Mouse (Mus musculus): Measurements from ENCODE around the gene Hsd17b2. TPM values are rescaled to one million over a fixed set of nuclear protein-coding genes. Genes with fewer than 3 reads are reported as not detected.

The Hsd17b2 gene
- polyA plus RNA-seq, 1 experiment from 2014 or later = not detected

DNA sequence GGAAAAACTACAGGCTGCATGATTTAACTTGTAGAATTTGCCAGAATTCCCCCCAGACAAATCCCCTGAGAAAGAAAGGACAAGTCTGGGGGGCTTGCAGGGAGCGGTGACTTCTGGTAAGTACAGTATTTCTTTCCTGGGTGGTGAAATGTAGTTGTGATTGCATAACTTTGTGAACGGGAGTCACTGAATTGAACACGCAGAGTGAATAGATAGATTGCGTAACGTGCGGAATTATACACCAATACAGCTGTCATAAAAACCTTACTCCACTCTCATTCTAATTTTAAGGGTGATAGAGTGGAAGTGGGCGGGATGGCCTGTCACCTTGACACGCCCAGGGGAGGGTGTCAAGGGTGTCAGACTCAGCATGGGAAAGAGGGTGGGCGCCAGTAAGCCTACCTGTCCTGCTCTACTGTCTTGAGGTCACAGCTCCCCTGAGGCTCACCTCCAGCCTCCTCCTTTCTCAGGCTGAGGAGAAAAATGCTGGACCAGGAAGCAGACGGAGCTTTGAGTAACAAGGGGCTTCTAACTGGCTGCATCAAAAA lies 17.7 kb upstream of the Hsd17b2 start:
- no peak for ATAC-seq (replicated peaks)
- no peaks in the 10 kb centered on the region for H3K4me1 ChIP-seq
- 87% methylated on average over 10 of the region's 10 CpGs for WGBS
- H3K27me3 ChIP-seq (replicated peaks) = no peaks in the 10 kb centered on the region
- H3K4me3 ChIP-seq = no peak overlapping the region
- no peak overlapping the region for H3K4me2 ChIP-seq
- no peak overlapping the region for H3K9ac ChIP-seq
- H3K27ac ChIP-seq = no peak overlapping the region
- no peaks in the 10 kb centered on the region for H3K36me3 ChIP-seq (replicated peaks)
- no peaks in the 10 kb centered on the region for H3K9me3 ChIP-seq

DNA sequence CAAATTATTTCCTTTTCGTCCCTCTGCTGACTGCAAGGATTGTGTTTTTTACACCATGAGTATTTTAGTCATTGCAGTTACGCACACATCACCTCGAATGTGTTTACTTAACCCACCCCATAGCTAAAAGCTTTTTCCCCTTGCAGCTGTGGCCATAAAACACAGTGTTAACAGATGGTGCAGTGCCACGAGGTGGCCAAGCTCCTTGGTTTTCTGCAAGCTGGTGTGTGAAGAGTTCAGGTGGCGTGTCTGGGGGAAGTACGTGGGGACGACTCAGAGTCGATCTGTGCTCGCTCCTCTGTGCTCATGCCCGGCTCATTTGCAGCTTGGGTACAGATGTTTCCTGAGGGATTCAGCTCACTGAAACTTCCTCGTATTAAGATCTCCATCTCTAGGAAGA lies 17.2 kb upstream of the Hsd17b2 start:
- no peaks in the 10 kb centered on the region for H3K9me3 ChIP-seq
- 83% methylated on average over 11 of the region's 11 CpGs for WGBS
- ATAC-seq (replicated peaks) = no peak
- no peak overlapping the region for H3K4me3 ChIP-seq
- H3K9ac ChIP-seq = no peak overlapping the region
- no peak overlapping the region for H3K4me2 ChIP-seq
- H3K36me3 ChIP-seq (replicated peaks) = no peaks in the 10 kb centered on the region
- no peak overlapping the region for H3K27ac ChIP-seq
- H3K27me3 ChIP-seq (replicated peaks) = no peaks in the 10 kb centered on the region
- no peaks in the 10 kb centered on the region for H3K4me1 ChIP-seq

DNA sequence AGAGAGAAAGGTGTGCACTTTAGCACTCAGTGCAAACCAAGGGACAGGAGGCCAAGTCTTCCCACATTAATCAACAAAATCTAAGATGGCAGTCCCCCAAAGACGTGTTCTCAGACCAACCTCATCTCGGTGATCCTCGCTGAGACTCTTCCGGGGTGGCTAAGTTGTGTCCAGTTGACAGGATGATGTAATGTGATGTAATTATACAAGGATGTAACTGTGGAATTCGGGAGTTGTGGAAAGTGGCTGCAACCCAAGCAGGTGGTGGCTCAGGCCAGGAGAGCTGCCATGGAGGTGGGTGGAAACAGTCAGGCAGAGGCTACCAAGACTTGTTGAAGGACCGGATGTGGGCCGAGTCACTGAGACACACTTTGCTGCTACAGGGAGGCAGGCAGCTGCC lies 13.8 kb upstream of the Hsd17b2 start:
- H3K9me3 ChIP-seq = no peaks in the 10 kb centered on the region
- WGBS = 87% methylated on average over 7 of the region's 7 CpGs
- H3K4me3 ChIP-seq = no peak overlapping the region
- H3K36me3 ChIP-seq (replicated peaks) = no peaks in the 10 kb centered on the region
- H3K27me3 ChIP-seq (replicated peaks) = no peaks in the 10 kb centered on the region
- no peak overlapping the region for H3K4me2 ChIP-seq
- no peak overlapping the region for H3K27ac ChIP-seq
- no peaks in the 10 kb centered on the region for H3K4me1 ChIP-seq
- ATAC-seq (replicated peaks) = no peak
- H3K9ac ChIP-seq = no peak overlapping the region

DNA sequence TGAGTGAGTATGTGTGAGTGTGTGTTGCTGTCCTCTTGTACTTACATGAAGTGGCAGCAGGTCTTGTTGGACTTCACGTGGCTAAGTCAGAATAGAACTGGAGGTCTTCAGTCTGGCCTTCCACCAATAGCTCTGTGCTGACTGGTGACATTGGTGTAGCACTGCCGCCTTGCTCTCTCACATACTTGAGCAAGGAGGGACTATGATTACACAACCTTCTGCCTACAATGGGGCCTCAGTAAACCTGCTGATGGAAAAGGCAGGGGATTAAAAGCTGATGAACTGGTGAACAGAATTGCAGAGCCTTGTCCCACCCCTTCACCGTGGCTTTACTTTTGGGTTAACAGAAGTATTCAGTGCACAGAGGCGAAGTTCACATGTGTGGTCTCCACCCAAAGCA lies 9.6 kb upstream of the Hsd17b2 start:
- 88% methylated on average over 4 of the region's 4 CpGs for WGBS

DNA sequence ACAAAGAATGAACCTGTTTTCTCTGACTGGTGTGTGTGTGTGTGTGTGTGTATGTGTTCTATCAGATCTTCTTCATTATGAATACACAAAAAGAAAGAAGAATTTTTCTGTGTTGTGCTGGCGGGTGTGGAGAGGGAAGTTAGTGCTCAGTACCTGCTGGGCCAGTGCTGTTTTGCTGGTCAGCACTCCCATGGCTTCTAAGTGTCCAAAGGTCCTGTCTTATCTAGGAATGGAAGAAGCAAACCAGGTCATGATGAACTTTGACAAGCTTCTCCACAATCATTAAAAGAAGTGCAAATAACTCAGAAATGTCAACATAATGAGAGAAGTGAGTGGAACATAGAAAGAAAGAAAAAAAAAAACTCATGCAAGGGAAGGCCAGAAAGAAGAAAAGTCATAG lies 6.1 kb upstream of the Hsd17b2 start:
- no peak for ATAC-seq (replicated peaks)
- no peak overlapping the region for H3K4me3 ChIP-seq
- 87% methylated on average over 1 of the region's 1 CpGs for WGBS
- no peak overlapping the region for H3K9ac ChIP-seq
- no peaks in the 10 kb centered on the region for H3K4me1 ChIP-seq
- no peak overlapping the region for H3K4me2 ChIP-seq
- H3K36me3 ChIP-seq (replicated peaks) = no peaks in the 10 kb centered on the region
- H3K27ac ChIP-seq = no peak overlapping the region
- H3K9me3 ChIP-seq = no peaks in the 10 kb centered on the region
- no peaks in the 10 kb centered on the region for H3K27me3 ChIP-seq (replicated peaks)

More for the DNA sequence above, 9.6 kb upstream of the Hsd17b2 start:
- Histone ChIP-seq H3K36me3 (replicated peaks) (no peaks in the 10 kb centered on the region), H3K27me3 (replicated peaks) (no peaks in the 10 kb centered on the region), H3K27ac (no peak overlapping the region), H3K4me1 (no peaks in the 10 kb centered on the region), H3K4me2 (no peak overlapping the region), H3K4me3 (no peak overlapping the region), H3K9me3 (no peaks in the 10 kb centered on the region), H3K9ac (no peak overlapping the region)
- ATAC-seq (replicated peaks) = no peak

DNA sequence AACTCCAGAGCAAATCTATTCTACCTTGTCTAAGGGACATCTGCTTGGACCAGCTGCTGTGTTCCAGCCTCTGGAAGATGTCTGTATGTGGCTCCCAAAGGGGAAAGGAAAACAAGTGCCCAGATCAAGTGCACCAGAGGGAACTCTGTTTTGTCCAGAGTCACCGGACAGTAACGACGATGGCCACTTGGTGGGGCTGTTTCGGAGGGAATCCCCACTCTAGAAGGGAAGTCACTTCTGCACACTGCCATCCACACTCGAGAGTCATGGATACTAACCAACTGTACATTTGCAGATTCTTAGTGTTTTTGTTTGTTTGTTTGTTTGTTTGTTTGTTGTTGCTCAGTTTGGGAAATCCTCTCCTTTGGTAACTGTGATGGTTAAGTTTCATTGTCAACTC lies 4.5 kb upstream of the Hsd17b2 start:
- Histone ChIP-seq H3K36me3 (replicated peaks) (no peaks in the 10 kb centered on the region), H3K4me1 (peaks cover 5% of the 10 kb centered on the region), H3K4me3 (no peak overlapping the region), H3K9ac (no peak overlapping the region), H3K4me2 (no peak overlapping the region), H3K27me3 (replicated peaks) (no peaks in the 10 kb centered on the region), H3K9me3 (no peaks in the 10 kb centered on the region), H3K27ac (no peak overlapping the region)
- ATAC-seq (replicated peaks) = no peak
- 37% methylated on average over 5 of the region's 5 CpGs for WGBS

DNA sequence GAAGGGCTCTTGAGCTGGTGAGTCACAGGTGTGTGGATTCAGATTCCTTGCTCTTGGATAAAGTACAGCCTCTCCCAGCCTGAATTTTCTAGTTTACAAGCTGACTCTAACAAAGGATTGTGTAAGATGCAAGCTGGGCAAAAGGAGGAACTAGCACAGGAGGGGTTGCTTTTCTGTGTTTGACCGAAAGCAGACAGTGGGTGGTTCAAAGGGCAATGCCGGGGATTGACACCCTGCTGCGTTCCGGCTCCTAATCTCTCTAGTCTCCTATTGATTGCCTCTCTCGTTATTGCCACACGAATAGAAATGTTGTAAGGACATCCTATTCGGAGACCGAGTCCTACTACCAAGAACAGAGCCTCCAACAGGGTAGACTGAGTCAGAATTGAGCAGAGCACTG lies 1.0 kb upstream of the Hsd17b2 start:
- no peak for ATAC-seq (replicated peaks)
- no peak overlapping the region for H3K27ac ChIP-seq
- H3K9me3 ChIP-seq = no peaks in the 10 kb centered on the region
- 28% methylated on average over 8 of the region's 8 CpGs for WGBS
- H3K4me1 ChIP-seq = peaks cover 5% of the 10 kb centered on the region
- H3K4me3 ChIP-seq = no peak overlapping the region
- H3K27me3 ChIP-seq (replicated peaks) = no peaks in the 10 kb centered on the region
- H3K9ac ChIP-seq = no peak overlapping the region
- no peak overlapping the region for H3K4me2 ChIP-seq
- no peaks in the 10 kb centered on the region for H3K36me3 ChIP-seq (replicated peaks)

DNA sequence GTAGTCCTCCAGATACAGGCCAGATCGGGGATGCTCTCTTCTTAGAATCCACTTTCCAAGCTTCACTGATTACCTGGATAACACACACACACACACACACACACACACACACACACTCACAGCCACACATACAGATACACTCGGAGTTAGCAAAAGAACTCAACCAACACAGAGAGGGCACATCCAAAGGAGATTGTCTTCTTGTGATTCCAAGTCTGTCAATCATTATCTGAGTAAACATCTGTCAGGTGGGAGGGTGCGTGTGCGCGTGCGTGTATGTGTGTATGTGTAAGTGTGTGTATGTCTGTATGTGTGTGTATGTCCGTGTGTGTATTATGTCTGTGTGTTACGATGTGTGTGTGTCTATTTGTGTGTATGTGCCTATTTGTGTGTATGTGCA lies 458 bp upstream of the Hsd17b2 start:
- H3K9me3 ChIP-seq = no peaks in the 10 kb centered on the region
- no peak overlapping the region for H3K4me3 ChIP-seq
- no peak overlapping the region for H3K4me2 ChIP-seq
- no peaks in the 10 kb centered on the region for H3K36me3 ChIP-seq (replicated peaks)
- ATAC-seq (replicated peaks) = no peak
- H3K27ac ChIP-seq = no peak overlapping the region
- H3K4me1 ChIP-seq = peaks cover 5% of the 10 kb centered on the region
- 93% methylated on average over 8 of the region's 8 CpGs for WGBS
- H3K9ac ChIP-seq = no peak overlapping the region
- H3K27me3 ChIP-seq (replicated peaks) = no peaks in the 10 kb centered on the region

DNA sequence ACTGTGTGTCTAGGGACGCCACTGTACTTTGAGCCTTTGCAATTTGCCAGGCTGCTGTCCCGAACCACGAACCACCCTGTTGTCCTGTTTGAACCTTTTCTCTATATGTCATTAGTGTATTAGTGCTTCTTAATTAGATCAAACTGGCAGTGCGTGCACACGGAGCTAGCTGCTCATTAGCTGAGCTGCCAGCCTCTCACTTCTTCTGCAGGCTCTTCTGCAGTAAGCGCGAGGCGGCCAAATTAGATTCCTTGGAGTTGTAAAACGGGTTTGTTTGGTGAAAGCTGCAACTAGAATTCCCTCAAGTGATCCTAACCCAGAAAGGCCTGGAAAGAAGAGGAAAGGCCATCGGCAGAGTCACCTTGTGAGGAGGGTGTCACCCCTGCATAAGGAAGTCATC lies 997 bp downstream of the Hsd17b2 start:
- Histone ChIP-seq H3K9ac (no peak overlapping the region), H3K27ac (no peak overlapping the region), H3K4me1 (peaks cover 5% of the 10 kb centered on the region), H3K4me2 (no peak overlapping the region), H3K27me3 (replicated peaks) (no peaks in the 10 kb centered on the region), H3K36me3 (replicated peaks) (no peaks in the 10 kb centered on the region), H3K9me3 (no peaks in the 10 kb centered on the region), H3K4me3 (no peak overlapping the region)
- 53% methylated on average over 10 of the region's 10 CpGs for WGBS
- no peak for ATAC-seq (replicated peaks)

DNA sequence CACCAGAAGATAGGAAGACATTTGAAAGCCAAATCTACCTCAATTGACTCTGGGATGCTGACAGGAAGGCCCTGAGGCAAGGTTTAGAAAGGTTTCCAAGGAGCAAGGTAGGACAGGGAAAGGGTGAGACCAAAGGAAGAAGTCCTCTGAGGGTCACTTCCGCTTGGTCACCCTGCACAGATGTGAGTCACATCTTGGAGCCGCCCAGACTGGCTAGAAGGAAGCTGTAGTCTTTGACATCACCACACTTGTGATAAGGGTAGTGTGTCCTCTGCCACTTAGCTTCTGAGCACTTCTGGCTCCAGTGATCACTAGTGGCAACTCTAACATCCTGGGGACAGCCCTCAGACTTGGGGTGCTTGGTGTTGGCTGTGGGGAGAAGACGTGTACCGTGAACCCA lies 4.4 kb downstream of the Hsd17b2 start:
- Histone ChIP-seq H3K27me3 (replicated peaks) (no peaks in the 10 kb centered on the region), H3K27ac (no peak overlapping the region)
- 87% methylated on average over 4 of the region's 4 CpGs for WGBS

DNA sequence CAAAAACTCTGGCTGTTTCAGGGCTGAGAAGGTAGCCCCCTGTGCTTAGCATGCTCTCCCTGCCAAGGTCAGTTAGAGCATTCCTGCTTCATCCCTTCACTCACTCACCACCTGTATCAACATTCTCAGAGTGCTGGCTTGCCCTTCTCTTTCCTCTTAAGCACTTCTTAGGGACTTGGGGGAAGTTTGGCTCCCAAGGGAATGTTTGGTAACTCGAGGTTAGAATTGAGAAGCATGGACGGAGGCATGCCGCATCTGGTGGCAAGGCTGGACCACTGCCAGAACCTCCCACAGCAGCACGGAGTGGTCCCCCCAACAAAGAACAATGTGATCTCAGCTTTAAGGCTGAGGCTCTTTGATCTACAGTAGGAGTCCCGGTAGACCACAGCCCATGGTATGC lies 10.5 kb downstream of the Hsd17b2 start:
- Histone ChIP-seq H3K9ac (no peak overlapping the region), H3K4me3 (no peak overlapping the region), H3K27ac (no peak overlapping the region), H3K4me2 (no peak overlapping the region), H3K4me1 (no peaks in the 10 kb centered on the region), H3K9me3 (no peaks in the 10 kb centered on the region), H3K27me3 (replicated peaks) (no peaks in the 10 kb centered on the region), H3K36me3 (replicated peaks) (no peaks in the 10 kb centered on the region)
- whole genome bisulfite sequencing = 51% methylated on average over 5 of the region's 5 CpGs
- no peak for ATAC-seq (replicated peaks)

More for the DNA sequence above, 4.4 kb downstream of the Hsd17b2 start:
- Histone ChIP-seq H3K9me3 (no peaks in the 10 kb centered on the region), H3K4me2 (no peak overlapping the region), H3K4me1 (peaks cover 5% of the 10 kb centered on the region), H3K36me3 (replicated peaks) (no peaks in the 10 kb centered on the region), H3K9ac (no peak overlapping the region), H3K4me3 (no peak overlapping the region)
- ATAC-seq (replicated peaks) = no peak

DNA sequence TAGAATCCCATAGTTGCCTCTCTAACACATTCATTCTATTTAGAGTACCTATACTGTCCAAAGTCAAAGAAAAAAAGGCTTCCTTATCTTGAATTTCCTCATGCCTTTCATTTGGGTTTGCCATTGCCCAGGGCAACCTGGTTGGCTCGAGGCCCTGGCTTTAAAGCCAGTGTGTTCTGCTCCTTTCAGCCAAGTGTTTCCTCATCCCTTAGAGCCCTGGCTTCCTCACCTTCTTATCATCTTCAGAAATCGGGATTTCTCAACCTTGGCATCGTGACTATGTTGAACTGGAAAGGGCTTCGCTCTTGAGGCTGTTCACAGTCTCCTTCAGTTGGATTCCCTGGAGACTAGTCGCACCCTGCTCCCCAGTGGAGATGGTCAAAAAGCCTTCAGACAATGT lies 12.9 kb downstream of the Hsd17b2 start:
- Histone ChIP-seq H3K9ac (no peak overlapping the region), H3K4me3 (no peak overlapping the region), H3K4me1 (no peaks in the 10 kb centered on the region), H3K4me2 (no peak overlapping the region), H3K36me3 (replicated peaks) (no peaks in the 10 kb centered on the region), H3K27ac (no peak overlapping the region), H3K27me3 (replicated peaks) (no peaks in the 10 kb centered on the region), H3K9me3 (no peaks in the 10 kb centered on the region)
- 91% methylated on average over 5 of the region's 5 CpGs for WGBS
- ATAC-seq (replicated peaks) = no peak

DNA sequence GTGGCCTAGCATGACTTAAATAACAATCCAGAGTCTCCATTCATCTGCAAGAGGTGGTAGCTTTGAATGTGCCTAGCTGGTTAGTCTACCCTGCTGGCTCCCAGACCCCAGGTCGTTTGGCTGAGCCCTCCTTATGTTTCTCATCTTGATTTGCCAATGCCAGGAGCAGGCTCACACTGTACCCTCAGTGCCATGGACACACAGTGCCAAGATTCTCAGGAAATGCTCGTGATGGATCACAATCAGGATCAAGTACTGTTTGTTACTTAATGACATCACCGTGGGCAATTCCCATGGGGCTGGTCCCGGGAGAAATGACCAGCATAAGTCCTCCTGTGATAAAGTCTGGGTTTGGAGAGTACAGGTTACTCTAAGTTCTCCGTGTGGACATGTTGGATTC lies 14.2 kb downstream of the Hsd17b2 start:
- Histone ChIP-seq H3K9ac (no peak overlapping the region), H3K27ac (no peak overlapping the region), H3K4me1 (no peaks in the 10 kb centered on the region), H3K36me3 (replicated peaks) (no peaks in the 10 kb centered on the region), H3K9me3 (no peaks in the 10 kb centered on the region), H3K4me3 (no peak overlapping the region), H3K4me2 (no peak overlapping the region), H3K27me3 (replicated peaks) (no peaks in the 10 kb centered on the region)
- WGBS = 81% methylated on average over 5 of the region's 5 CpGs
- ATAC-seq (replicated peaks) = no peak

All from midbrain, embryonic 15.5 days (tissue).